Mouse (Mus musculus) midbrain, embryonic 11.5 days (tissue): ENCODE data around the gene Gkap1. TPM values are rescaled to one million over a fixed set of nuclear protein-coding genes. Genes with fewer than 3 reads are reported as not detected.

Source experiments
- ATAC-seq: fragments of 200-750 bp; cut with Nextera tagmentation; 2 replicates; pipeline ENCODE4 v1.8.0; 2017; ENCODE audit warnings: moderate TSS enrichment, moderate library complexity; ENCODE audit not compliant: low FRiP score
- DNase-seq: peaks from one replicate; pipeline ENCODE4 v3.0.0; 2015; ENCODE audit warnings: low spot score; ENCODE audit errors: missing footprints
- H3K27ac ChIP-seq: fragments of 300-500 bp; sonication (generic); 2 replicates; pipeline ENCODE4 v1.5.1; 2014; ENCODE audit warnings: low read depth, low read length
- H3K27me3 ChIP-seq: fragments of 300-500 bp; sonication (generic); 2 replicates; pipeline ENCODE4 v1.6.1; 2014; ENCODE audit warnings: mild to moderate bottlenecking, low read length, moderate library complexity, mixed read lengths; ENCODE audit not compliant: control insufficient read depth, insufficient read depth
- H3K36me3 ChIP-seq: fragments of 300-500 bp; sonication (generic); 2 replicates; pipeline ENCODE4 v1.6.1; 2014; ENCODE audit warnings: mild to moderate bottlenecking, low read length, moderate library complexity, mixed read lengths; ENCODE audit not compliant: control insufficient read depth, insufficient read depth
- H3K4me1 ChIP-seq: fragments of 300-500 bp; sonication (generic); 2 replicates; pipeline ENCODE4 v1.6.1; 2014; ENCODE audit warnings: low read length; ENCODE audit not compliant: control insufficient read depth, insufficient read depth
- H3K4me2 ChIP-seq: fragments of 300-500 bp; sonication (generic); 2 replicates; pipeline ENCODE4 v1.6.1; 2014; ENCODE audit warnings: mild to moderate bottlenecking, moderate library complexity
- H3K4me3 ChIP-seq: fragments of 300-500 bp; sonication (generic); 2 replicates; pipeline ENCODE4 v1.5.1; 2014; ENCODE audit warnings: low read depth, low read length
- H3K9ac ChIP-seq: fragments of 300-500 bp; sonication (generic); 2 replicates; pipeline ENCODE4 v1.6.1; 2014; ENCODE audit warnings: low read length
- H3K9me3 ChIP-seq: fragments of 300-500 bp; sonication (generic); 2 replicates; pipeline ENCODE4 v1.6.1; 2016; ENCODE audit warnings: low read length; ENCODE audit not compliant: control insufficient read depth
- WGBS: fragments of 180-500 bp; shearing (Covaris S2); extraction: QIAGEN DNeasy Blood & Tissue Kit; methylation state at CpG from one replicate; pipeline ENCODE4 v1.1.7; 2014; 5-methylcytosine and 5-hydroxymethylcytosine counted together
- polyA plus RNA-seq: library from polyadenylated mRNA; unstranded; fragments of >200 nt; fragmentation: Nextera tagmentation; extraction: Ambion mirVana; gene quantifications from 2 replicates; pipeline ENCODE4 v1.2.1, GENCODE M21; 2014

Gkap1 gene
- polyA plus RNA-seq = 40.8 and 45.5 TPM in 2 replicates

GRCm38 (mm10) chr13:58275599-58275998 is at the start of gene Gkap1:
Gkap1 (minus strand) TSS chr13:58275699.
- Histone ChIP-seq H3K36me3 (no peaks in the 10 kb centered on the region), H3K9me3 (no peaks in the 10 kb centered on the region), H3K4me3 (peak within 1 kb of the TSS; percentile 94), H3K27me3 (no peaks in the 10 kb centered on the region), H3K9ac (peak within 1 kb of the TSS; percentile 88), H3K4me1 (peaks cover 14% of the 10 kb centered on the region), H3K27ac (peak within 1 kb of the TSS; percentile 80), H3K4me2 (peak within 1 kb of the TSS; percentile 71)
- DNase-seq = no peak
- no peak for ATAC-seq
- 83% methylated on average over 8 of the region's 8 CpGs for WGBS

GRCm38 (mm10) chr13:58317768-58318167 is 42.3 kb upstream of the Gkap1 start:
- Histone ChIP-seq H3K4me3 (no peak overlapping the region), H3K27ac (no peak overlapping the region), H3K4me1 (no peaks in the 10 kb centered on the region), H3K36me3 (no peaks in the 10 kb centered on the region), H3K9me3 (no peaks in the 10 kb centered on the region), H3K4me2 (no peak overlapping the region), H3K9ac (no peak overlapping the region), H3K27me3 (no peaks in the 10 kb centered on the region)
- no peak for DNase-seq
- 61% methylated on average over 2 of the region's 2 CpGs for WGBS
- ATAC-seq = no peak

- Histone ChIP-seq H3K4me2 (no peak overlapping the region), H3K9me3 (no peaks in the 10 kb centered on the region), H3K4me1 (no peaks in the 10 kb centered on the region), H3K27ac (no peak overlapping the region), H3K27me3 (no peaks in the 10 kb centered on the region), H3K4me3 (no peak overlapping the region), H3K36me3 (no peaks in the 10 kb centered on the region), H3K9ac (no peak overlapping the region)
- no peak for ATAC-seq
- peak; percentile 66 for DNase-seq
- WGBS = 62% methylated on average over 6 of the region's 6 CpGs
These were observed 39.5 kb upstream of the Gkap1 start for GRCm38 (mm10) chr13:58314991-58315390.

GRCm38 (mm10) chr13:58313758-58314157 is 38.3 kb upstream of the Gkap1 start:
- H3K36me3 ChIP-seq = no peaks in the 10 kb centered on the region
- no peak overlapping the region for H3K4me2 ChIP-seq
- ATAC-seq (no peak), DNase-seq (peak; percentile 53)
- no peak overlapping the region for H3K9ac ChIP-seq
- H3K9me3 ChIP-seq = no peaks in the 10 kb centered on the region
- WGBS = 73% methylated on average over 3 of the region's 3 CpGs
- no peaks in the 10 kb centered on the region for H3K27me3 ChIP-seq
- no peaks in the 10 kb centered on the region for H3K4me1 ChIP-seq
- H3K4me3 ChIP-seq = no peak overlapping the region
- H3K27ac ChIP-seq = no peak overlapping the region

- no peak overlapping the region for H3K9ac ChIP-seq
- no peaks in the 10 kb centered on the region for H3K27me3 ChIP-seq
- peak; percentile 33 for DNase-seq
- WGBS = 42% methylated on average over 3 of the region's 3 CpGs
- no peaks in the 10 kb centered on the region for H3K4me1 ChIP-seq
- no peak overlapping the region for H3K27ac ChIP-seq
- no peaks in the 10 kb centered on the region for H3K36me3 ChIP-seq
- H3K4me3 ChIP-seq = no peak overlapping the region
- H3K4me2 ChIP-seq = no peak overlapping the region
- no peaks in the 10 kb centered on the region for H3K9me3 ChIP-seq
- ATAC-seq = no peak
These were observed 35.9 kb upstream of the Gkap1 start for GRCm38 (mm10) chr13:58311351-58311750.

- H3K4me2 ChIP-seq = no peak overlapping the region
- H3K9me3 ChIP-seq = no peaks in the 10 kb centered on the region
- WGBS = 75% methylated on average over 8 of the region's 8 CpGs
- peak; percentile 35 for DNase-seq
- no peak overlapping the region for H3K27ac ChIP-seq
- H3K27me3 ChIP-seq = no peaks in the 10 kb centered on the region
- no peaks in the 10 kb centered on the region for H3K4me1 ChIP-seq
- no peak for ATAC-seq
- H3K9ac ChIP-seq = no peak overlapping the region
- H3K4me3 ChIP-seq = no peak overlapping the region
- H3K36me3 ChIP-seq = no peaks in the 10 kb centered on the region
These were observed 34.0 kb upstream of the Gkap1 start for GRCm38 (mm10) chr13:58309499-58309898.

GRCm38 (mm10) chr13:58307453-58307852 is 32.0 kb upstream of the Gkap1 start:
- H3K4me3 ChIP-seq = no peak overlapping the region
- no peak for ATAC-seq
- H3K27me3 ChIP-seq = no peaks in the 10 kb centered on the region
- no peak overlapping the region for H3K4me2 ChIP-seq
- no peaks in the 10 kb centered on the region for H3K36me3 ChIP-seq
- WGBS = 91% methylated on average over 5 of the region's 5 CpGs
- H3K27ac ChIP-seq = no peak overlapping the region
- H3K4me1 ChIP-seq = no peaks in the 10 kb centered on the region
- no peak overlapping the region for H3K9ac ChIP-seq
- peak; percentile 60 for DNase-seq
- no peaks in the 10 kb centered on the region for H3K9me3 ChIP-seq

GRCm38 (mm10) chr13:58305230-58305629 is 29.7 kb upstream of the Gkap1 start:
- WGBS = 92% methylated on average over 2 of the region's 2 CpGs
- ATAC-seq (no peak), DNase-seq (no peak)
- no peak overlapping the region for H3K9ac ChIP-seq
- H3K4me1 ChIP-seq = no peaks in the 10 kb centered on the region
- H3K4me2 ChIP-seq = no peak overlapping the region
- H3K27ac ChIP-seq = no peak overlapping the region
- H3K9me3 ChIP-seq = no peaks in the 10 kb centered on the region
- no peaks in the 10 kb centered on the region for H3K36me3 ChIP-seq
- H3K4me3 ChIP-seq = no peak overlapping the region
- H3K27me3 ChIP-seq = no peaks in the 10 kb centered on the region

- Histone ChIP-seq H3K27me3 (no peaks in the 10 kb centered on the region), H3K27ac (no peak overlapping the region), H3K4me3 (no peak overlapping the region), H3K9ac (no peak overlapping the region), H3K4me2 (no peak overlapping the region), H3K4me1 (no peaks in the 10 kb centered on the region), H3K36me3 (no peaks in the 10 kb centered on the region), H3K9me3 (no peaks in the 10 kb centered on the region)
- peak; percentile 56 for DNase-seq
- 83% methylated on average over 9 of the region's 9 CpGs for whole genome bisulfite sequencing
- ATAC-seq = no peak
These were observed 27.1 kb upstream of the Gkap1 start for GRCm38 (mm10) chr13:58302421-58303145.
